Mouse (Mus musculus) gastrocnemius, postnatal 14 days (tissue): Measurements from ENCODE around the gene Sgk1. TPM values are rescaled to one million over a fixed set of nuclear protein-coding genes. Genes with fewer than 3 reads are reported as not detected.

Experiments
- DNase-seq: peaks from one replicate; pipeline ENCODE4 v3.0.0; 2021; ENCODE audit warnings: mixed read lengths
- intact Hi-C: fragments of 180-260 bp; cut with DNase I; formaldehyde crosslinking; loops from one replicate; pipeline ENCODE4 v1.15.1; 2025; ENCODE audit warnings: low total_unique reads
- total RNA-seq, 2 experiments: library from RNA; stranded (reverse); gene quantifications; 2 replicates each; pipeline ENCODE4 v1.2.3; 2021

Sgk1 gene
- total RNA-seq, 2 experiments from 2014 or later: 137 to 328 TPM

- no peak for DNase-seq
- intact Hi-C loops: no loop called here
These were observed 26.7 kb downstream of the Sgk1 start for GRCm38 (mm10) chr10:21908686-21909085.

- intact Hi-C loops: no loop called here
- no peak for DNase-seq
These were observed 28.4 kb downstream of the Sgk1 start for GRCm38 (mm10) chr10:21910334-21910733.

GRCm38 (mm10) chr10:21911303-21911947, 29.4 kb downstream of the Sgk1 start:
- intact Hi-C loops: no loop called here
- DNase-seq: no peak

GRCm38 (mm10) chr10:21914751-21915150, 32.8 kb downstream of the Sgk1 start:
- intact Hi-C loops: no loop called here
- no peak for DNase-seq

GRCm38 (mm10) chr10:21916301-21917071, 34.5 kb downstream of the Sgk1 start:
- intact Hi-C loops: no loop called here

GRCm38 (mm10) chr10:21918016-21918749, 36.2 kb downstream of the Sgk1 start:
- intact Hi-C loops: no loop called here
- no peak for DNase-seq

More at GRCm38 (mm10) chr10:21916301-21917071, 34.5 kb downstream of the Sgk1 start:
- no peak for DNase-seq

GRCm38 (mm10) chr10:21918750-21919145, 36.8 kb downstream of the Sgk1 start:
- DNase-seq: no peak
- intact Hi-C loops: no loop called here

- intact Hi-C loops: no loop called here
- no peak for DNase-seq
These were observed 38.6 kb downstream of the Sgk1 start for GRCm38 (mm10) chr10:21920611-21921010.

- intact Hi-C loops: no loop called here
- DNase-seq: no peak
These were observed 40.8 kb downstream of the Sgk1 start for GRCm38 (mm10) chr10:21922716-21923350.

- intact Hi-C loops: no loop called here
- peak; percentile 87 for DNase-seq
These were observed 41.5 kb downstream of the Sgk1 start for GRCm38 (mm10) chr10:21923495-21923952.

- intact Hi-C loops: no loop called here
- no peak for DNase-seq
These were observed 42.2 kb downstream of the Sgk1 start for GRCm38 (mm10) chr10:21924051-21924720.

- no peak for DNase-seq
- intact Hi-C loops: no loop called here
These were observed 45.0 kb downstream of the Sgk1 start for GRCm38 (mm10) chr10:21926941-21927340.

GRCm38 (mm10) chr10:21930781-21931380, 48.9 kb downstream of the Sgk1 start:
- intact Hi-C loops: no loop called here
- no peak for DNase-seq

GRCm38 (mm10) chr10:21932791-21933190, 50.8 kb downstream of the Sgk1 start:
- no peak for DNase-seq

GRCm38 (mm10) chr10:21934826-21935225, 52.8 kb downstream of the Sgk1 start:
- intact Hi-C loops: no loop called here

More at GRCm38 (mm10) chr10:21932791-21933190, 50.8 kb downstream of the Sgk1 start:
- intact Hi-C loops: no loop called here

GRCm38 (mm10) chr10:21936513-21937221, 54.7 kb downstream of the Sgk1 start:
- DNase-seq: no peak
- intact Hi-C loops: no loop called here

More at GRCm38 (mm10) chr10:21934826-21935225, 52.8 kb downstream of the Sgk1 start:
- DNase-seq: no peak

GRCm38 (mm10) chr10:21937222-21937605, 55.2 kb downstream of the Sgk1 start:
- DNase-seq: peak; percentile 65
- intact Hi-C loops: no loop called here

GRCm38 (mm10) chr10:21938166-21938565, 56.2 kb downstream of the Sgk1 start:
- no peak for DNase-seq
- intact Hi-C loops: no loop called here
